Mouse (Mus musculus): ENCODE measurements around the gene Sdhd.

Gene Sdhd

DNA sequence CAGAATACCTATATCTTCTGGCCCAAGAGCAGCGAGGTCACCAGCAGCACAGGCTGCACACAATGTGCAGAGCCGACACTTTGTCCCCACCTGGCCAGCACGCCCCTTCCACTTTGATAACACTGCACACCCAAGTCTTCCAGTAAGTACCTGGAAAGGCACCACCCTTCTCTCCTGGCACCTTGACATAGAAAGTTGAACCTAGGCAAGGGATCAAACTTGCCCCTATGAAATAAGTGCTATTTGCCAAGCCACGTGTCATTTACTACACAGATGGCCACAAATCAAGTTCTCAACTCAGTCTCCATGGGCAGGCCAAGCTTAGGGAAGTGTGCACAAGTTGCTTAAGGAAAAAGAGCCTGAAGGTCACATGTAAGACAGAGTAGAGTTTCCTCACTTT, 16.7 kb downstream of the Sdhd start:
- WGBS: 86% methylated on average over 4 of the region's 4 CpGs

DNA sequence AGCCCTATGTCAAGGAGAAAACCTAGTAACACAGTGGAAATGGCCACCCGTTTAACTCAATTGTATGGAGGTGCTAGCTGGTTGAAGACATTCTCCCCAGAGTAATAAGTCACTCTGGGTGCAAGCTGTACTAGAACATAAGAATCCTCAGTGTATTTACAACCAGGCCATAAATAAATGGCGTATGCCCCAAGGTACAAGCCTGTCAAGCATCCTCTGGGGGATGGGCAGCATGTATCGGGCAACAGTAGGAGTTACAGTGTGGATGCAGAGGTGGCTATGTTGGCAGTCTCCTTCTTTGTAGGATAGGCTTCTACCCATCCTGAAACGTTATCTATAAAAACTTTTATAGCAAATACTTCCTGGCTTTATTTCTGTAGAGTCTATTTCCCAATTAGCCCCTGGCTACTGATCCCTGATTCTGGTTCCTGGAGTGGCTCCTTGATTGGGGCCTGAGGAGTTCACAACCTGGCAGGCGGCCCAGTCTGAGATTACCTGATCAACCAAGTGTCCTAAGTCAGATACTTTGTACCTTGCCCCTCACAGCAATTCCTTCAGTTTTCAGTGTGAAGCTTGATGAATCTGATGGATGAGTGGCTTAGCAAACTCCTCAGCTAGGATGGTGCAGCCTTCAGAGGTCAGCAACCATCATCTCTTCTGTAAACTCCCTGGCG, 18.3 kb downstream of the Sdhd start:
- WGBS: 86% methylated on average over 6 of the region's 6 CpGs

DNA sequence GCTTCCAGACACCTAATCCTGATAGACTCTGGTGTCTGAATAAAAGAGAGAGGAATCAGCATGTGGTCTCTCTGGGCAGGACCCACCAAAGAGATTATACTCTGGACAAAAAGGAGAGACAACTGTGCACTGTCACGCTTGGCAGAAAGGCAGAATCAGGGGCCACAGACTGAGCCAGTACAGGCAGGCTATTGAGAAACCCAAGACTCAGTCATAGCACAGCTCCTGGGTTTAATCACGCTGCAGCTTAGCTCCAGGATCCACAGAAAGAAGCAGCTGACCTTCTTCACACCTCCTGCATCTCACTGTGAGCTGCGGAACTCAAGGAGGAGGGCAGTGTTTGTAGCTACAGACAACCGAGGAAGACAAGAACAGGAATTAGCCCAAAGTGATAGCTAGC, 23.2 kb downstream of the Sdhd start:
- 58% methylated on average over 4 of the region's 4 CpGs for WGBS

DNA sequence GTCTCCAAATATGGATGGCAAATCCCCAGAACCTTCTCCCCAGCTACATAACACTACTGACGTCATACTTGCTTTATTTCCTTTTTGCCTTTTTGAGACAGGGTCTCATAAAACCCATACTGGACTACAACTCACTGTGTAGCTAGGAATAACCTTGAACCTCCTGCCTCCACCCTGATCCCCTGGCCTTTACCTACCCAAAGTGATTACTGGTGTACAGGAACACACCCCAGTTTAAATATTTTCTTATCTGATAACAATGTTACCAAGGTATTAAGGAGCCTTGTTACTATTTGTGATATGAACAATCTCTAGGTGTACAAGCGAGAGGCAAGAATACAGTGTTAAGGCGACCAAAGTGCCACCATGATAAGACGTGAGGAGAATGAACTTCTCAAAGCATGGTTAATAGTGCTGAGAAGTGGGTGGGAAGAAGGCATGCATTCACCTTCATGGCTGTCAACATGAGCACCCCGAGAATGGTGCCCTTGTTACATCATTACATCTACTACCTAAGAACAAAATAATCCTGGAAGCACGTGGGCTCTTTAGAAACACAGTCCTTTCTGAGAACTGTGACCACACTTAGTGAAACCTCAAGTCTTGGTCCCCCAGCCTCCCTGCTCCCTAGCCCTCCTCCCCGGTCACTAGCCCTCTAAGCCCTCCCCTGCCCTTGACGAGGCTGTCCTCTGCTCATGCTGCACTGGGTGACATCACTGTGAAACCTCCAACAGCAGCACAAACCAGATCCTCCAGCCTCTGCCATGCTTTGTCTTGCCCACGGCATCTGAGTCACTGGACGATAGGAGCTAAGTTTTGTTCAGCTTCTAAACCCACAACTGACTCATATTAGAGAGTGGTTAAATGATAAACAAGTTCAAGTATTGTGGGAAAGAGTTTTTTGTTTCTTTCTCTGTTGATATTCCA, 33.8 kb downstream of the Sdhd start:
- 80% methylated on average over 10 of the region's 10 CpGs for WGBS

DNA sequence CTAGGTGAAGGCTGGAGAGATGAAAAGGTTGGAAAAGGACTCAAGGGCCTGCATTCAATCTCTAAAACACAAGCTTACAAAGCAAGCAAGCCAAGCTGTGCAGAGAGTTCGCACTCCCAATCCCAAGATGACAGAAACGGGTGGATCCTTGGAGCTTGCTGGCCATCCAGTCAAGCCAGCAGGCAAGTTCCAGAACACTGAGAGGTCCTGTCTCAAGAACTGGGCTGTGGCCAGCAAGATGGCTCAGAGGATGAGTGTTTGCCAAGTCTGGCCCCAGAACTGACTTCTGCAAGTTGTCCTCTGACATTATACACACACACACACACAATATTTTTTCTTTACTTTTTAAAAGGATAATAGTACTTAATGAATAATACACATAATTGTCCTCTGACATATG, 35.7 kb downstream of the Sdhd start:
- WGBS: 83% methylated on average over 2 of the region's 2 CpGs

DNA sequence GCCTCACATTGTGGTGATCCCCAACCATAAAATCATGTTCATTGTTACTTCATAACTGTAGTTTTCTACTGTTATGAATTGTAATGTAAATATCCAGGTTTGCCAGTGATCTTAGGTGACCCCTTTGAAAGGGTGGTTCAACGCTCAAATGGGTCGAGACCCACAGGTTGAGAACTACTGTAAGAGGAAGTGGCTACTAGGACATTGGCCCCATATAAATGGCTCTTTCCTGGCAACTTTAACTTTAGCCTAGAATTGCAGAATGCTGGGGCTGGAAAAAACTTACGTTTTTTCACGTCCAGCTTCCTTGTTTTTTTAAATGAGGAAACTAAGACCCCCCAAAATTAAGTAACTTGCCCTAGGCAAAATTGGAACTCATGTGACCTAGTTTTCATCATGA, 36.2 kb downstream of the Sdhd start:
- WGBS: 84% methylated on average over 4 of the region's 4 CpGs

DNA sequence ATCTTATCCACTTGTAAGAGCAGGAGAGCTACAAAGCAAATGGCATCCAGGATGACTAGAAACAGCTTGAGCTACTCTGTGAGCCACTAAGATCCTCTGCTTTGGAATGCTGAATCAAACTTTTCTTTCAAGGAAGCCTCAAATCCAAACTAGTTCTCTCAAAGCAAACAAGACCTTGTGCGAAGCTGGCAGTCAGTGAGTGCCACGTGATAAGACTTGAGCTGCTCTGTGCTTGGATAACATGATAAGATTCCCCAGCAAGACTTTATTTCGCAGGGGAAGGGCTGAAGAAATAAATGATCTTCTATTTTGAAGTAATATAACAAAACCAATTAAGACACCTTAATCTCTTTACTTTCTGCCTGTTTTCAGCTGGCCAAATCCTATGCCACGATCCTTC, 37.7 kb downstream of the Sdhd start:
- WGBS: 76% methylated on average over 4 of the region's 4 CpGs

DNA sequence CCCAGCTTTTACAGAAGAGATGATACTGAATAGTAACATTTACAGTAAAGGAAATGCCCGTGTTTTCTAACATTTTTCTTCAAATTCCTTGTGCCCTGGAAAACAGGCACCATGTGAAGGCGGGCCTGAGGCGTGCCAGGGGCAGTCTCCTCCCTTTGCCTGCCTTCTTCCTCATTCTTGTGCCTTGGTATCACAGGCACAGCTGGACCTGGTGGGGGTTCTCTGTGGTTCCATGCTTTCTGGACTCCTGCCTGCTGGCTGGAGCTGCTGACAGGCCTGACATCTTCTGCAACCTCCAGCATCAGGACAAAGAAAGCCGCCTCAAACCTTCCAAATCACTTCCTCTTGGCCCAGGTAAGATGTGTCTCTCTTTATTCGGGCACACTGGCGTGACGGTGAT, 38.4 kb downstream of the Sdhd start:
- 78% methylated on average over 7 of the region's 7 CpGs for WGBS

DNA sequence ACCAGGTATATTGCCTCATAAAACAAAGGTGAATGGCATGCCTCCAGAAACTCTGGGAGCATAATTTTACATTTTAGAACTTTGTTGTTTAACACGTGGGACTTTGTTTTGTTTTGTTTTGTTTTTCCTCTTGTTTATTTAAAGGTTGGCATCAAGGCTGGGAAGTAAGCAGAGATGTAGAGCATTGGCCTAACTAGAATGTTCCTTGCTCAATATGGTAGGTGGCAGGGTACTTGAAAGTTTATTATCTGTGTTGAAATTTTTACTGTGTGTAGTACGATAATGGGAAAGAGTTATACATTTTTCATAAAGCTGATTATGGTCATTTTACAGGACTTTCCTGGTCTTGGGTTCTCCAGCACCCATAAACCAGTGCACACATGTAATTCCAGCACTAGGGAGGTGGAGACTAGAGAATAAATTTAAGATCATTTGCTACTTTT, 41.7 kb downstream of the Sdhd start:
- WGBS: 86% methylated on average over 2 of the region's 2 CpGs

DNA sequence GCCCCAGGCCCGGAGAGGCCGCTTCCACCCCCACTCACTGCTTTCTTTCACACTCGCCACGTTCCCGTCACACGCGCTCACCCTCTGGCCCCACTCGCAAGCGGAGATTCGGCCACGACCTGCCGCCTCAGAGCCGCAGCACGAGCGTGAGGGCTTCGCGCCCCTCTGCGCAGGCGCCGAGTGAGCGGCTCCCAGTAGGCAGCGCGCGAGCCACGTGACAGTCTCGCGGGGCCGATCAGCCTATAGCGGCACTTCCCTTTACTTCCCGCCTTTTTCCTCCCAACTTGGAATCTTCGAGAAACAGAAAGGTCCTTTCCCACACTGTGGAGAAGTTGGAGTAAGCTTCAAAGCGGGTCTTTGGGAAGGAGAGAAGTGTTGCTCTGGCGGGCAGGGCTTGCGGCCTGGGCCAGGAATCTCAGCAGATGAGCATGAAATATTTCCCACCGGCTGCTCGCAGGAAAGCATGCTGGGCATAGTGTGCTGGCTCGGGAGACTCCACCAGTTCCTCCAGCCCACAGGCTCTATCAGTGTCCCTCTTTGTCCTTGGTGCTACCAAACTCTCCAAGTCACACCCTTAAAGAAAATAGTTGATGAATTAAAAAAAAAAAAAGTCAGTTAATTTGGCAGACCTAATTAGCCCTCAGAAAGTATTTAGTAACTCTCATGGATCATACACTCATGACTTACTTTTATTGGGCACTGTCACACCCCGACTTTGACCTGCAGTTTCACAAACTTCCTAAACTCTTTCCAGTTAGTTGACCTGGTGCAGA, 42.3 kb downstream of the Sdhd start, which contains the start of gene Tex12:
Tex12 (minus strand) TSS at position 181 of the 773 bp plus-strand sequence.
- WGBS: 90% methylated on average over 38 of the region's 38 CpGs

DNA sequence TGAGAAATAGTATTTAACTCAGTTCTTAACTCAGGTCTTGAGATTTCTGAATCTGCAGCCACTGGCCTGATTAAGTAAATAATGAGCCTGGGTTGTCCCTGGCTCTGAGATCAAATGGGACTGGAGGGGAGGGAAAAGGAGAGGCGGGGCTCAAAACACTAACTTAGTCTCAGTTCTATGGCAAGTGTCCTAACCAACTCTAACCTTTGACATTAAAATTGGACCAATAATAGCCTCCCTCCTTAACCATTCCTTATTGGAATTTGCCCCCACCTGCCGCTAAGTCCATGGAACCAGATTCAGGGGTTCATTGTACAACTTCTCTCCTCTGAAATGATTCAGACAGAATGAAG, 48.5 kb downstream of the Sdhd start, which contains the start of gene Bco2:
Bco2 (minus strand) TSS at position 88 of the 353 bp plus-strand sequence.
- WGBS: 44% methylated on average over 2 of the region's 2 CpGs

DNA sequence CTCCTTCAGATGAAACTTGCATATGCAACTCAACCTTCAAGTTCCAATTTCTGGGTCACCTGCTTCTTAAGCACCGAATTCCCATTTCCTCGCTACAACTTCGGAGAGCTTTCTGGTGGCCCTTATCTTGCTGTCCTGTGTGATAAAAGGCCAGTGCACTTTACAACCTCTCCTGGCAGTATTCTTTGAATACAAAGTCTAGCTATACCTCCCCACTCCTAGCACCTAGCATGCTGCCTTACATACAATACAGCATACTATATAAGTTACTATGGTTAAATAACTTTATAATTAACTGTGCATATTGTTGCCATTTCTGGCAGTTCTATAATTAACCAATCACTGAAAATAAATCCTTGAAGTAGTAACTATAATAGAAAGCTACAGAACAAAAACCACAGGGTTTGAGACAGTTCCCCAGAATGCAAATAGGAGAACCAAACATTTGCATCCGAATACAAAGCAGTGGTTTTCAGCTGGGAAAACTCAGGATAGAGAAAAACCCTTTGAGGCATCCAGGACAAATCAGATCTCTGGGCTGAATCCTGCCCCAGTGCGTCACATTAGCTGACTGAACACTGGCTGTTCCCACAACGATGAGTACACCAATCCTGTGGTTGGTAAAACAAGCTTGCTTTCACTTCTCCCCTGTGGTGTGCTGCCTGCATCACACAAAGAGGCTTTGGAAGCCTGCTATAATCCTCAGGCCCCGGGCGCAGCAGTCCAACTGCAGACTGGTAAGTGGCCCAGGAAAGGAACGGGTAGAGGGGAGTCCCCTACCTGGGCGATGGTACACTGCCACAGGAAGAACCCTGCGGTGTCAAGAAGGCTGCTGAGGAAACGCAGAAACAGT, 49.1 kb downstream of the Sdhd start, which contains the start of gene Il18:
Il18 (plus strand) TSS at position 587 of the 853 bp plus-strand sequence.
- 21% methylated on average over 12 of the region's 12 CpGs for WGBS

DNA sequence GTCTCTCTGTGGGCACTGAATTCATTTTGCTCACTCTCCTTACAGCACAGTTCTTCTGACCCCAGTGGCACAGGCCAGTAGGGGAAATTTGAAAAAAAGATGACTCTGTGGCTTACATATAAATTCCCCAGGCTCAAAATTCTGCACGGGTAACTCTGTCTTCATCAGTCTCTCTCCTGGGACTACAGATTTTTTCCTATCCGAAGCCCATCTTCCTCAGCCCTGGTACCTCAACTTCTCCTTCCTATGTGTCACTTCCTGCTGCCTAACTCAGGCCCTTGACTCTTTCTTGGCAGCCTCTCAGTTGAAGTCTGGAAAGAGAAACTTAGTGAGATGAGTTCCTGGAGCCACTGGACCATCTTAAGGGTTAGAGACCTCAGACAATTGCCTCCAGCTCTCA, 50.1 kb downstream of the Sdhd start:
- WGBS: 72% methylated on average over 2 of the region's 2 CpGs

DNA sequence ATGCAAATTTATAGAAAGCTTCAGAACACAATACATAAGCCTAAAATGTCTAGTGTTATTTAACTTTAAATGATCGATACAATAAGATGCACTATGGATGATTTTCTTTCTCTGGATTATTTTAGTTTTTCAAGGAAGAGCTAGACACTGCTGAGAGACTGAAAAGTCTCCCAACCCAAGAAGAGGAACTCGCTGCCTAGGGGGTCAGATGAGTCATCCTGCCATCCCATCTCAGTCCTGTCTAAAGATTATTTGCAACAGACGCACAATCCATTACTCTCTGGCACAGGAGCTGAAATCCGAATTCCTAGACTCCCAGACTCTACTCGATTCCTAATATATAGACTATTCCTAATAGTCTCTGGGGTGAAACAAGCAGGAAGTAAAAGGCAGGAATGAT, 51.4 kb downstream of the Sdhd start:
- WGBS: 81% methylated on average over 5 of the region's 5 CpGs

DNA sequence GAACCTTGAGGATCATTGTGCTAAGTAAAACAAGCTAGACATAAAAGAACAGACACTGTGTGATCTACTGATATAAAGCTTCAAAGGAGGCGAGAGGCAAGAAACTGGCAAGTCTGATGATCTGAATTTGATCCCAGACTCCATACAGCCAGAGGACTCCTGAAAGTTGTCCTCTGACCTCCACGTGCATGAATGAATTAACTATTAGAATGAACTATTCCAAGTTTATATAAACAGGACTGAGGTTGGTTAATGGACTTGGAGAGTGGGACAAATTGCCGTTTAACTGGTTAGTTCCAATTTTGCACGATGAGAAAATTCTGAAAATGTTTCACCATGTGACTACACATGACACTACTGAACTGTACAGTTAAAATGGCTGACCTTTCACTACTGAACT, 54.7 kb downstream of the Sdhd start:
- WGBS: 91% methylated on average over 4 of the region's 4 CpGs

DNA sequence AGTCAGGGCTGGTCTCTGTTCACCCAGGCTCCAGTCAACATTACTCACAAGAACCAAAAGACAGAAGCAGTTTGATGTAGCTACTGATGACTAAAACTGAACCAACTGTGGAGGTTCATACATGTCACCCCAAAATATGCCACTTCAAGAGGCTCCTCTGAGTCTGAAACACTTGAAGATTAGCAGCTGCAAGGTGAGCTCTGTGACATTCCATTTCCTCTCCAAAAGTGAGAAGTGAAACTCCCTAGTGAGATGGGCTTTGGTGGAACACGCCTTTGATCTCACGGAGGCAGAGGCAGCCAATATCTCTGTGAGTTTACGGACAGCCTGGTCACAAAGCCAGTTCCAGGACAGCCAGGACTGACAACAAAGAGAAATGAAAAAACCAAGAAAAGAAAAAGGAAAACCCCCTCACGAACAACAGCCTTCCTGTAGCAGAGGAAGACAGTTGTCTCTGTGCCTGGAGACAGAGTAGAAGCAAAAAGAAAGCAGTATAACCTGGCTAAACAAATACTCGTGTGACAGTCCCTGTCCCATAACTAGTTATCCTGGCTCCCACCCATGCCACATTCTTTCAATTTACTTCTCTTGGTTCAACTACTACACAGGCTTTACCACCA, 55.6 kb downstream of the Sdhd start:
- 69% methylated on average over 5 of the region's 5 CpGs for WGBS
